Mouse (Mus musculus): ENCODE measurements at regions not wholly inside any gene's neighbourhood (a gene's known extent, or its start where the extent isn't known, plus 50 kb on each side); places are given as distances from the start of the nearest gene placed in this dataset.

DNA sequence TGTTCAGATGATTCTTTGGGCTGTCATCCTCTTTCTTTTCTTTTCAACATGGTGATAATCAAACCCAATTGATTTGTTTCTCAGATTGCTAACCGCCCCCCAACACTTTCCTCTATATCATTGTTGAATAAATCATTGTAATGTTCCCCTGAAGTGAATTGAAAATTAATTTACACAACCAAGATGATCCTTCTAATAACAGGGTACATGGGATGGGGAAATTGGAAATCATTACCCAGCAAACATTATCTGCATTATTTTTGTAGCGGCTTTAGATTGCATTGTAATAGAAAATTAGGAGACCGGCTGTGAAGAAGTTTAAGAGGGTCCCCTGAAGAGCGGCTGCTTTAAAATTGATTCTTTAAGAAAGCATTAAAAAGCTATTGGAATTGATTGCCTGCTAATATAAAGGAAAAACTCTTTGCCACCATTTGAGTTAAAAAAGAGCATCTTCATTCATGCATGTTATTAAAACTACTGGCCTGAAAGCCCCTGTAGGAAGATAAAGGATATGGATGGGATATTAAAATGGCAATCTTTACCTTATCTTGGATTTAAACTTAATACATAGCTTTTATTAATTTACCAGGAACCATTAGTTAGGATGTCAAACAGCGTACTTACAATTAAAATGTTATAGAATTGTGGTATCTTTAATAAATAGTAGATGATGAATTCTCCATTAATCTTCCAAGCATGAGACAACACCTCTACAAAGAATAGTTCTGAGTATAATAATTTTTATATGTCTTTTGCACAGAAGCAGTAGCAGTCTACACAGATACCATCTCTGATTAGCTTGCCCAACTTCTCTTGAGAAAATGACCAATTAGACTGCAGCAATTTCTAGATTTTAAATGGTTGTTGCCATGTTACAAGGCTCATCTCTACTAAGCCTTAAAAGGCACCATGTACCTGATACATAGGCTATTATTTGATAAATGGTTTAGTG is 127.0 kb upstream of the Hs3st5 start:
- no peak for DNase-seq (ENCODE audit: low read depth, low spot score)

DNA sequence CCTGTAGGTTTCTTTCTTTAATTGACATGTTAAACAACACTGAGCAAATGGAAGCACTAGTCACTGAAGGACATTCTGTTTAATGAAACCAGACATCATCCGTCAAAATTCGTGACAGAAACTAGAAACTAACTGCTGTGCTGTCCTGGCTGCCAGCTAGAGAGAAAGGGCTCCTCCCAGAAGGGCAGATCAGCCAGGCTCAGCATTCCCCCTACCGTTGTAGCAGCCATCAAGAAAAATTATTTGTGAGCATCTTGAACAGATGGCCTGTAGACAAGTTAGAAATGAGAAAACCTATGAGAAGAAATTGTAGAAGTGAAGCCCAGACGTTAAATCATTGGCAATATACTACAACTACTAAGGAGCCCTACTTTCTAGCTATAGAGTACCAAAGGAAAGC is 123.3 kb upstream of the Hs3st5 start:
- DNase-seq (ENCODE audit: low read depth, low spot score), result no peak

DNA sequence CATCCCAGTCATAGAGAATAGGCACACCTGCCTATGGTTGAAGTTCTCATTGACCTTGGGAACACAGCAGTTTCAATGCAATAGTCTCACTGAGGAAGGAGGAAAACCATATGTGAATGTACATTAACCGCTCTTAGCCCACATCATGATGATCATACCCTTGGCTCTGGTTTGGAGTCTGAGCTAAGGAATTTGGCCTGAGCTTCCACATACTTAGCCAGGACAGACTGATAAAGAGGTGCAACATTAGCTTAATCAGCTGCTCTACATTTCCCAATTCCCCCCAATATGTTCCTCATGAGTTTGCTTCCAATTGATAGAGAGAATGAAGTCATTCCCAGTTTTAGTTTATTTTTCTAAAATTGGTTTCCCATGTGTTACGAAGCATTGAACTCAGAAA is 116.6 kb upstream of the Hs3st5 start:
- no peak for DNase-seq (ENCODE audit: low read depth, low spot score)

DNA sequence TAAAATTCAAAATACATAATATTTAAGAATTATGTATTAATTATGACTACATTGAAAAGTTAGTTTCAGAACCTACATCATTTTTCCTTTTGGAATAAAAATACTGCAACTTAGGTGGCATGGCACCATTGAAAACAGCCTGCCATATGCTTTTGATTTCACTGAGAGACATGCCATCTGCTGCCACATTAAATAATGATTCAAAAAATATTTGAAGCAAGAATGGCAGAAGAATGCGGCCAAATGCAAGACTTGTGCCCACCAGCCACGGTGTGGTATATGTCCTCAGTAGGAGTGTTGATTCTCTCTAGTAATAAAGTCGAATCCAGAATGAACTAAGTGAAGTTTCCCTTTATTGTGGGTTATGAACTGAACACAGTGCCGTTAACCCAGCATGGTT is 113.0 kb upstream of the Hs3st5 start:
- no peak for DNase-seq (ENCODE audit: low read depth, low spot score)

DNA sequence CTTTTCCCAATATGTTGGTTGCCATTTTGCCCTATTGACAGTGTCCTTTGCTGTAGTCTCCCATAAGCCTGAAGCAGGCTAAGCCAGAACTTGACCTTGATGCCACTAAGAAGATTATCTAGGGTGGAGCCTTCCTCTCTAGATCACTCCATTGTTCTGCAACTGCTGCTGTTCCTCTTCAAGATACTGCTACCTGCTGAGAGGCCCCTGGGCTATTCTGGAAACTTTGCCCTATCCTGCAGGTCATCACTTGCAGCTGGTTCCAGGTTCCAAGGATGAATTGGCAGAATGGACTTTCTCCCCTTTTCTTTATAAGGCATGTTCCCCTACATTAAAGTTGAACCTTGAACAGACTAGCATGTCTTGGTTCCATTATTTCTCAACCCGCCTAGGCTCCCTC is 110.0 kb upstream of the Hs3st5 start:
- DNase-seq (ENCODE audit: low read depth, low spot score), result no peak

DNA sequence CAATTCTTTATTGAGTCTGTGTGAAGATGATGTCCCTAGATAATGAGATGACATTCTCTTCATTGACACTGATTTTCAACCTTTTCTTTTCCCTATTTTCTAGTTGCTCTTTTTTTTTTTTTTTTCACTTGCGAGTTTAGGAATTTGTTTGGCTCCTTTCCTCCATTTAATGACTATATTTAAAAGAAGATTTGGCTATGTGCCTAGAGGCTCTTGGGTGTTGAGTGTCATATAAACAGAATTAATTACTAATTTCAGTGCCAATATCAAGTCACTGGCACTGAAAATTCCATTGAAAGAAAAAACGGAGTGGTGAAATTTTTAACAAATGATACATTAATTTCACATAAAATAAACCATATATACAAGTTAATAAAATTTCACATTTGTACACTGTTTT is 98.6 kb upstream of the Hs3st5 start:
- no peak for DNase-seq (ENCODE audit: low read depth, low spot score)

DNA sequence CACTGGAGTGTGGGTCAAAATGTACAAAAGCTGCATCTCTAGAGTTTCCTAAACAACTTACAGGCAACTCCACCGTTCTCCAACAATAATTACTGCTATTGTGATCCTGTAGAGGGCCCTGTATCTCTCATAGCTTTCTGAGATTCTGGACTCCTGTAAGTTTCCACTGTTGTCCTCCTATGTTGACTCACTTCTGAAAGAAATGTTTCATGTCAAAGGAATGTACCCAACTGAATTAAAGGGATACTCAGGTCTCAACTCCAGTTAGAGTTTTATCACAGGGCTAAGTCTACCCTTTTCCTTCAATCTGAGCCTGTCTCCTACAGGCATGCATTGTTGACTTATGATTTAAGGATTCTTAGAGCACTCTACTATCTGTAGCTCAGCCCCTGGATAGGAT is 75.3 kb upstream of the Hs3st5 start:
- DNase-seq (ENCODE audit: low read depth, low spot score), result peak; percentile 83

DNA sequence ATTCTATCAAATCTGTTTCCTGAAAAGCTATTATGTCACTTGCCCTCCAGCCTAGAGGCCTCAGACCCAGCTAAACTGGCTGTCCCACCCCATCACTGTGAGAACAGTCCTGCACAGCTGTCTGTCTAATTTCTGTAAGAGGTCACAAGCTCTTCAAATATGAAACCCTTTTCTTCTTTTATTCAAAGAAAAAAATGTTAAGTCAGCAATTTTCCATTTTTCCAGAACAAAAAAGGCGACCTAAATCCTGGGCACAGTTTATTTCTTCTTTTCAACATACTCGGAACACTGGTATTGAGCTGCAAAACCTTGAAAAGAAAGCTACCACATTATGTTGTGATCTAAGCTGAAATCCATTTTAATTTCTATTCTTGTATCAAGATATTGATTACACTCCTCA is 69.2 kb upstream of the Hs3st5 start:
- DNase-seq (ENCODE audit: low read depth, low spot score), result no peak
